Mouse (Mus musculus) cerebellum, adult 2 months (tissue): ENCODE results near the gene Atxn7l3. TPM values are rescaled to one million over a fixed set of nuclear protein-coding genes. Genes with fewer than 3 reads are reported as not detected.

Source experiments
- DNase-seq, 2 experiments: peaks; one replicate each; pipeline ENCODE4 v3.0.0; 2021
- H3K27ac ChIP-seq: fragments of 200-500 bp; 2 replicates; pipeline ENCODE4 v1.5.1; 2012; ENCODE audit warnings: low read length, control low read depth, inconsistent platforms; ENCODE audit not compliant: insufficient read depth
- H3K27me3 ChIP-seq: fragments of 200-500 bp; 2 replicates; pipeline ENCODE4 v1.6.1; 2012; ENCODE audit warnings: inconsistent platforms, mild to moderate bottlenecking, low read length, moderate library complexity; ENCODE audit not compliant: control insufficient read depth, insufficient read depth
- H3K4me1 ChIP-seq: fragments of 200-500 bp; 2 replicates; pipeline ENCODE4 v1.6.1; 2011; ENCODE audit warnings: low read length; ENCODE audit not compliant: control insufficient read depth, insufficient read depth
- H3K4me3 ChIP-seq: fragments of 200-500 bp; replicated peaks from 2 replicates; pipeline ENCODE3; 2011; ENCODE audit warnings: mild to moderate bottlenecking, low read depth, low read length, control low read depth; ENCODE audit not compliant: insufficient read depth
- CTCF ChIP-seq: fragments of 200-500 bp; IDR thresholded peaks from 2 replicates; pipeline ENCODE4 v1.5.1; 2011; ENCODE audit warnings: low read depth, mild to moderate bottlenecking, control low read depth, low read length, moderate library complexity, borderline replicate concordance; ENCODE audit not compliant: insufficient read depth
- POLR2A ChIP-seq: fragments of 200-500 bp; IDR thresholded peaks from 2 replicates; pipeline ENCODE4 v1.6.1; 2011; ENCODE audit warnings: low read length, control low read depth, borderline replicate concordance; ENCODE audit not compliant: insufficient read depth
- WGBS: fragments of 180-500 bp; shearing (Covaris S2); methylation state at CpG from one replicate; pipeline ENCODE4 v1.1.7; 2018; 5-methylcytosine and 5-hydroxymethylcytosine counted together
- polyA plus RNA-seq: library from polyadenylated mRNA; depleted of rRNA; stranded (reverse); fragments of >200 nt; gene quantifications from 2 replicates; pipeline ENCODE4 v1.2.3, GENCODE M21; 2012

Gene Atxn7l3
- polyA plus RNA-seq, 1 experiment, result 101 TPM

- H3K27ac ChIP-seq, result no peak overlapping the region
- no peak for DNase-seq
- WGBS, result 74% methylated on average over 3 of the region's 3 CpGs
- TF ChIP-seq POLR2A (no peak), CTCF (no peak)
- H3K27me3 ChIP-seq, result no peaks in the 10 kb centered on the region
- peaks cover 4% of the 10 kb centered on the region; the same call in 1 of the 2 replicates for H3K4me1 ChIP-seq
- no peak overlapping the region for H3K4me3 ChIP-seq
Observed at GRCm38 (mm10) chr11:102279595-102279994, 16.8 kb downstream of the Atxn7l3 start.

- DNase-seq, result no peak
- H3K27ac ChIP-seq, result no peak overlapping the region
- no peaks in the 10 kb centered on the region for H3K27me3 ChIP-seq
- no peak overlapping the region for H3K4me3 ChIP-seq
- H3K4me1 ChIP-seq, result peaks cover 4% of the 10 kb centered on the region; the same call in 1 of the 2 replicates
- no peak for TF ChIP-seq POLR2A
- TF ChIP-seq CTCF, result no peak
- WGBS, result 40% methylated on average over 11 of the region's 12 CpGs
Observed at GRCm38 (mm10) chr11:102277754-102278153, 18.7 kb downstream of the Atxn7l3 start.

GRCm38 (mm10) chr11:102276411-102276915 lies 20.0 kb downstream of the Atxn7l3 start:
- peak in 1 of 2 experiments; percentile 46 for DNase-seq
- H3K27me3 ChIP-seq, result no peaks in the 10 kb centered on the region
- peaks cover 4% of the 10 kb centered on the region; the same call in 1 of the 2 replicates for H3K4me1 ChIP-seq
- peak overlapping the region; percentile 7 for H3K4me3 ChIP-seq
- WGBS, result 2% methylated on average over 33 of the region's 33 CpGs
- no peak for TF ChIP-seq POLR2A
- no peak for TF ChIP-seq CTCF
- no peak overlapping the region for H3K27ac ChIP-seq

GRCm38 (mm10) chr11:102268520-102269244 lies 27.7 kb downstream of the Atxn7l3 start, which contains the start of gene Asb16:
Gene Asb16 (plus strand): TSS chr11:102268743.
- no peak for DNase-seq
- TF ChIP-seq POLR2A, result no peak
- TF ChIP-seq CTCF, result no peak
- WGBS, result 59% methylated on average over 12 of the region's 12 CpGs

GRCm38 (mm10) chr11:102267480-102267879 lies 29.0 kb downstream of the Atxn7l3 start:
- 6% methylated on average over 11 of the region's 11 CpGs for WGBS

More at GRCm38 (mm10) chr11:102268520-102269244, 27.7 kb downstream of the Atxn7l3 start, which contains the start of gene Asb16:
- no peak within 1 kb of the TSS for H3K27ac ChIP-seq
- no peaks in the 10 kb centered on the region for H3K27me3 ChIP-seq
- no peak within 1 kb of the TSS for H3K4me3 ChIP-seq
- peaks cover 16% of the 10 kb centered on the region for H3K4me1 ChIP-seq

GRCm38 (mm10) chr11:102266631-102267355 lies 29.6 kb downstream of the Atxn7l3 start:
- 72% methylated on average over 8 of the region's 8 CpGs for WGBS
- Histone ChIP-seq H3K27ac (no peak overlapping the region), H3K4me1 (peaks cover 18% of the 10 kb centered on the region), H3K27me3 (no peaks in the 10 kb centered on the region), H3K4me3 (no peak overlapping the region)
- DNase-seq, result no peak
- TF ChIP-seq POLR2A, result no peak
- TF ChIP-seq CTCF, result no peak

More at GRCm38 (mm10) chr11:102267480-102267879, 29.0 kb downstream of the Atxn7l3 start:
- peak; percentile 75 for TF ChIP-seq CTCF
- no peak for TF ChIP-seq POLR2A
- Histone ChIP-seq H3K27me3 (no peaks in the 10 kb centered on the region), H3K27ac (no peak overlapping the region), H3K4me3 (no peak overlapping the region), H3K4me1 (peaks cover 18% of the 10 kb centered on the region)
- DNase-seq, result peak; percentile 75 to 76

- Histone ChIP-seq H3K4me1 (peaks cover 18% of the 10 kb centered on the region), H3K4me3 (no peak overlapping the region), H3K27me3 (no peaks in the 10 kb centered on the region), H3K27ac (no peak overlapping the region)
- TF ChIP-seq POLR2A (no peak), CTCF (no peak)
- 18% methylated on average over 14 of the region's 14 CpGs for WGBS
- peak; percentile 45 to 65 for DNase-seq
Observed at GRCm38 (mm10) chr11:102265816-102266215, 30.6 kb downstream of the Atxn7l3 start.

- H3K27me3 ChIP-seq, result no peaks in the 10 kb centered on the region
- TF ChIP-seq CTCF (no peak), POLR2A (no peak)
- DNase-seq, result no peak
- peaks cover 18% of the 10 kb centered on the region for H3K4me1 ChIP-seq
- no peak overlapping the region for H3K4me3 ChIP-seq
- no peak overlapping the region for H3K27ac ChIP-seq
- 40% methylated on average over 7 of the region's 7 CpGs for WGBS
Observed at GRCm38 (mm10) chr11:102263211-102263610, 33.2 kb downstream of the Atxn7l3 start.
